Mouse (Mus musculus) neural tube, embryonic 15.5 days (tissue): ENCODE results near the gene Cdhr1. TPM values are rescaled to one million over a fixed set of nuclear protein-coding genes. Genes with fewer than 3 reads are reported as not detected.
"Not testable (repeated sequence)": the region's sequence is repeated elsewhere in the genome, so short reads cannot be mapped to it uniquely, and the experiment has no call there.

Source experiments
- ATAC-seq: fragments of 200-750 bp; cut with Nextera tagmentation; 2 replicates; pipeline ENCODE4 v1.8.0; 2017; ENCODE audit warnings: mild to moderate bottlenecking, moderate TSS enrichment, moderate library complexity; ENCODE audit not compliant: low FRiP score
- H3K27ac ChIP-seq: fragments of 300-500 bp; sonication (generic); replicated peaks from 2 replicates; pipeline ENCODE4 v1.5.1; 2015; ENCODE audit warnings: mild to moderate bottlenecking, inconsistent platforms
- H3K27me3 ChIP-seq: fragments of 300-500 bp; sonication (generic); replicated peaks from 2 replicates; pipeline ENCODE4 v1.6.1; 2015; ENCODE audit warnings: inconsistent platforms
- H3K36me3 ChIP-seq: fragments of 300-500 bp; sonication (generic); 2 replicates; pipeline ENCODE4 v1.6.1; 2015; ENCODE audit warnings: inconsistent platforms
- H3K4me1 ChIP-seq: fragments of 300-500 bp; sonication (generic); 2 replicates; pipeline ENCODE4 v1.6.1; 2015; ENCODE audit warnings: inconsistent platforms
- H3K4me2 ChIP-seq: fragments of 300-500 bp; sonication (generic); 2 replicates; pipeline ENCODE4 v1.6.1; 2015; ENCODE audit warnings: inconsistent platforms, mild to moderate bottlenecking, moderate library complexity
- H3K4me3 ChIP-seq: fragments of 300-500 bp; sonication (generic); replicated peaks from 2 replicates; pipeline ENCODE4 v1.5.1; 2015; ENCODE audit warnings: mild to moderate bottlenecking, inconsistent platforms
- H3K9ac ChIP-seq: fragments of 300-500 bp; sonication (generic); replicated peaks from 2 replicates; pipeline ENCODE4 v1.6.1; 2015; ENCODE audit warnings: mild to moderate bottlenecking, inconsistent platforms
- H3K9me3 ChIP-seq: fragments of 300-500 bp; sonication (generic); replicated peaks from 2 replicates; pipeline ENCODE4 v1.6.1; 2016; ENCODE audit warnings: inconsistent platforms
- WGBS: fragments of 180-500 bp; shearing (Covaris S2); methylation state at CpG from one replicate; pipeline ENCODE4 v1.1.7; 2015; ENCODE audit warnings: mixed read lengths; 5-methylcytosine and 5-hydroxymethylcytosine counted together
- polyA plus RNA-seq: library from polyadenylated mRNA; unstranded; fragments of >200 nt; fragmentation: Nextera tagmentation; extraction: Ambion mirVana; gene quantifications from 2 replicates; pipeline ENCODE4 v1.2.1, GENCODE M21; 2015

Cdhr1 gene
- 2.8 and 3.1 TPM in 2 replicates for polyA plus RNA-seq

DNA sequence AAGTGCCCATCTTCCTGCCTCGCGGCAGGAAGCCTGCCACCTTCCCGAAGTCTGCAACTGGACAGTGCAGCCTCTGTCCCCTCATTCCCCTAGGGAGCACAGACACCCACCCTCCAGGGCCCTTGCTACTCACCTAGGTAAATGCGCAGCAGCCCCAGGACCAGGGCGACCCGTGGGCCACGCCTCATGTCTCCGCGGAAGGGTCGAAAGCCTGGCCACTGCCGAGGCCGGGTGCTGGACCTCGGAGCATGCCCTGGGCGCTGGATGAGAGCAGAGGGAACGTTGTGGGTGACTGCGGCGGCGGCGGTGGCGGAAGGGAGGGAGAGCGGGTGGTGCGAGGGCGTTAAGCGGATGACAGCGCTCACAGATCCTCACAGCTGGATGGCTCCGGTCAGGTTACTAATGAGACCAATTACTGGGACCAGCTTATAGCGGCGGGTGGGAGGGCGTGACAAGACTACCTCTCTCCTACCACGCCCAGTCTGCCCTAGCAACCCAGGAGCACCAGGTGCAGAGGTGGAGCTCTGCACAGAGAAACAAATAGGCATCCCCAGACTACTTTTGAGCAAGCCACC is at the start of gene Cdhr1:
Gene Cdhr1, minus strand, starts transcription at position 392 of the 575 bp plus-strand sequence.
- H3K4me2 ChIP-seq: peak within 1 kb of the TSS; percentile 92
- WGBS: 1% methylated on average over 29 of the region's 30 CpGs
- H3K27ac ChIP-seq: no peak within 1 kb of the TSS
- H3K4me1 ChIP-seq: peaks cover 11% of the 10 kb centered on the region
- peaks cover 10% of the 10 kb centered on the region for H3K27me3 ChIP-seq
- peak; percentile 67 for ATAC-seq
- H3K9ac ChIP-seq: peak within 1 kb of the TSS; percentile 60
- H3K4me3 ChIP-seq: peak within 1 kb of the TSS; percentile 50
- H3K9me3 ChIP-seq: no peaks in the 10 kb centered on the region
- H3K36me3 ChIP-seq: no peaks in the 10 kb centered on the region

DNA sequence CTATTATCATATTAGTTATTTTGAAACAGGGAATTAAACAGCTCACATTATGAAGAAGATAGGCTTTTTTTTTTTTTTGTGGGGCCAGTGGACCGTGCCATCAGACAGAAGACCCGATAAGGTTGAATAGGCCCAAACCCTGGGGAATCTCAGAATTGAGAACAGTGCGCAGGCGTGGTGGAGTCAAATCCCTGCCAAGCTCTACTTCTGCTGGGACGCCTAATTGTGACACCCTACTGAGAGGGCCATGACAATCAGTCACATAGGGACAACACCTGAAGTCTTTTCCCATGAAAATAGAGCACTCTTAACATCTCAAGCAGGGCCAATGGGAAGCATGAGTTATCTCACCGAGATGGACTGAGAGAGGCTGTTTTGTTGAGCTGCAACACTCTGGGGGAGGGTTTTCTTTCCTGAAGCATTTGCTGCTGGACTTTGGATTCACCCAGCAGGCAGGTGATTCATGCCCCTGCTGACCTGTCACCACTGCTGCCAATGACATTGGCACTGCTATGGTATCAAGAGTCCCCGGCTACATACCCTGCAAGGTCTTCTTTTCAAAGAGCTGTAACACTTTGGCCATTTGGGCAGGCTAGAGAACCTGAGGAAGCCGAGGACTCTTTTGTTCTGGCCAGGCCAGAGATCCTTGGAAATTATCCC is 41.0 kb upstream of the Cdhr1 start:
- Histone ChIP-seq H3K4me3 (no peak overlapping the region), H3K36me3 (no peaks in the 10 kb centered on the region), H3K4me1 (peaks cover 3% of the 10 kb centered on the region), H3K27me3 (no peaks in the 10 kb centered on the region), H3K9me3 (no peaks in the 10 kb centered on the region), H3K27ac (no peak overlapping the region), H3K4me2 (no peak overlapping the region), H3K9ac (no peak overlapping the region)
- ATAC-seq: no peak
- WGBS: 54% methylated on average over 8 of the region's 8 CpGs

DNA sequence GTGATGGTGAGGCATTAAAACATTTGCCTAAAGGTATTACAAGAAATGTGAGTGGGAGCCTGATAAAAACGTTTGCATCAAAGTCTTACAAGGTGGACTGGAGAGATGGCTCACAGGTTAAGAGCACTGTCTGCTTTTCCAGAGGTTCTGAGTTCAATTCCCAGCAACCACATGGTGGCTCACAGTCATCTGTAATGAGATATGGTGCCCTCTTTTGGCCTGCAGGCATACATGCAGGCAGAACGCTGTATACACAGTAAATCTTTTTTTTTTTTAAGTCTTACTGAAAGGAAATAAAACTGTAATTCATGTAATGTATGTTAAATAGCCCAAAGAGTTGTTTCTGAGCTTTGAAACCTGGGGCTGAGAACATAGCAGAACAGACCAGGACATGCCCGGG is 39.4 kb upstream of the Cdhr1 start:
- WGBS: 88% methylated on average over 3 of the region's 3 CpGs
- not testable (repeated sequence) for H3K4me2 ChIP-seq, H3K9ac ChIP-seq, H3K27ac ChIP-seq, H3K27me3 ChIP-seq, H3K9me3 ChIP-seq, H3K36me3 ChIP-seq, H3K4me3 ChIP-seq, ATAC-seq
- H3K4me1 ChIP-seq: peaks cover 13% of the 10 kb centered on the region

DNA sequence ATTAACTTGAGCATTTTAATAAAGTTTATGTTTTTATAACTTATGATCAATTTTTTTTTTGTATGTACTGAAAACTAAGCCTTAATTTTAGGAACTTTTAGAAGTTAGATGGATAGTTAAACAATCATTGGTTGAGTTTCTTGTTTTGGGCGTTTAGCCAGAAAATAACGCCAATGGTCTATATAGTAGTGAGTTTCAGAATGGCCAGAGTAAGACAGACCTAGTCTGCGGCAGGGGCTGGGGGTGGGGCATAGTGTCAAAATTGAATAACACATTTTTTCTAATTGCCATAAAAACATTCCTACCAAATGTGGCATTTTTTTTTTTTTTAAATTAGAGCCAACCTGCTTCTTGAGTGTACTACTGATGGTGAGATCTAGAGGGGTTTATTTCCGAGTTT is 38.0 kb upstream of the Cdhr1 start:
- H3K4me2 ChIP-seq: no peak overlapping the region
- H3K36me3 ChIP-seq: peaks cover 12% of the 10 kb centered on the region
- no peak for ATAC-seq
- peaks cover 13% of the 10 kb centered on the region for H3K4me1 ChIP-seq
- no peak overlapping the region for H3K4me3 ChIP-seq
- H3K9me3 ChIP-seq: no peaks in the 10 kb centered on the region
- no peak overlapping the region for H3K9ac ChIP-seq
- no peaks in the 10 kb centered on the region for H3K27me3 ChIP-seq
- no peak overlapping the region for H3K27ac ChIP-seq
- 84% methylated on average over 4 of the region's 4 CpGs for WGBS

DNA sequence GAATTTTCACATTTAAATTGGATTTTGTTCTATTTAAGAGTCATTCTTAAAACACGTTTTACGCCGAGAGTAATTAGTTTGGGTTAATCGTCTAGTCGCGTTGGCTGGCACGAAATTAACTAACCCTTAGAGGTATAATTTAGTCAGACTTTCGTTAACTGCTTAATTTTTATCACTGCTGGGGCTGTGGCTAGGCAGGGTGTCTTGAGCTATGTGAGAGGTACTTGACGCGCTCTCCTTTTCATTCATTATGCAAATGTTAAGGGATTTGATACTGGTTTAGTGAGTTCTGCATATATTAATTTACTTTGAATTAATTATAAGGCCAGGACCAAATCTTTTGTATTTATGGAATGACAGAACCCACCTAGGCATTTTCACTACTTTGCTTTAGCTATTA is 37.5 kb upstream of the Cdhr1 start:
- peak overlapping the region; percentile 76 for H3K27ac ChIP-seq
- no peaks in the 10 kb centered on the region for H3K9me3 ChIP-seq
- no peaks in the 10 kb centered on the region for H3K27me3 ChIP-seq
- peak overlapping the region; percentile 54 for H3K9ac ChIP-seq
- peak; percentile 49 for ATAC-seq
- H3K36me3 ChIP-seq: peaks cover 16% of the 10 kb centered on the region
- H3K4me2 ChIP-seq: peak overlapping the region; percentile 67
- H3K4me3 ChIP-seq: peak overlapping the region; percentile 89
- WGBS: 1% methylated on average over 10 of the region's 10 CpGs
- peaks cover 13% of the 10 kb centered on the region for H3K4me1 ChIP-seq

DNA sequence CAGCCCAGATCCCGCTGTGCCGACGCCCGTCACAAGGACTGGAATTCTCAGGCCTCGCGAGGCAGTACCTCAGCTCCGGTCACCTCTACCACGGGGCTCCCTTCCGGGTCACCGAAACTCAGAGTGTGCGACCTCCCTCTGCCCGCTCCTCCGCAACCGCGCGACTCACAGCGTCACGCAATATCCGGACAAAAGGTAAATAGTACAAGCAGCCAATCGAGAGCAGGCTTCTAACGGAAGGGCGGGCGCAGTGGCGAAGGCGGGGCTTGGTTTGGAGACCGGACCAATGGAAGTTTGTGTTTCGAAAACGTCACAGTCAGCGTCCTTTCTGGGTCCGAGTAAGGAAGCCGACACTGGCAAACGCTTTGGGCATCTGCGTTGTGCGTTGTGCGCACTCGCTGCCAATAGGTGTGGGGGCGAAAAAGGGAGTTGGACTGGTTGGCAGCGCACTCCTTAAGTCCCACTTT is 37.0 kb upstream of the Cdhr1 start, which contains the start of gene Ghitm:
Gene Ghitm, minus strand, starts transcription at position 146 of the 467 bp plus-strand sequence.
- peak within 1 kb of the TSS; percentile 68 for H3K4me2 ChIP-seq
- peak; percentile 100 for ATAC-seq
- no peaks in the 10 kb centered on the region for H3K9me3 ChIP-seq
- H3K27ac ChIP-seq: peak within 1 kb of the TSS; percentile 87
- H3K27me3 ChIP-seq: no peaks in the 10 kb centered on the region
- peak within 1 kb of the TSS; percentile 82 for H3K9ac ChIP-seq
- peak within 1 kb of the TSS; percentile 89 for H3K4me3 ChIP-seq
- under 1% methylated on average over 38 of the region's 38 CpGs for WGBS
- H3K4me1 ChIP-seq: peaks cover 13% of the 10 kb centered on the region
- H3K36me3 ChIP-seq: peaks cover 21% of the 10 kb centered on the region

DNA sequence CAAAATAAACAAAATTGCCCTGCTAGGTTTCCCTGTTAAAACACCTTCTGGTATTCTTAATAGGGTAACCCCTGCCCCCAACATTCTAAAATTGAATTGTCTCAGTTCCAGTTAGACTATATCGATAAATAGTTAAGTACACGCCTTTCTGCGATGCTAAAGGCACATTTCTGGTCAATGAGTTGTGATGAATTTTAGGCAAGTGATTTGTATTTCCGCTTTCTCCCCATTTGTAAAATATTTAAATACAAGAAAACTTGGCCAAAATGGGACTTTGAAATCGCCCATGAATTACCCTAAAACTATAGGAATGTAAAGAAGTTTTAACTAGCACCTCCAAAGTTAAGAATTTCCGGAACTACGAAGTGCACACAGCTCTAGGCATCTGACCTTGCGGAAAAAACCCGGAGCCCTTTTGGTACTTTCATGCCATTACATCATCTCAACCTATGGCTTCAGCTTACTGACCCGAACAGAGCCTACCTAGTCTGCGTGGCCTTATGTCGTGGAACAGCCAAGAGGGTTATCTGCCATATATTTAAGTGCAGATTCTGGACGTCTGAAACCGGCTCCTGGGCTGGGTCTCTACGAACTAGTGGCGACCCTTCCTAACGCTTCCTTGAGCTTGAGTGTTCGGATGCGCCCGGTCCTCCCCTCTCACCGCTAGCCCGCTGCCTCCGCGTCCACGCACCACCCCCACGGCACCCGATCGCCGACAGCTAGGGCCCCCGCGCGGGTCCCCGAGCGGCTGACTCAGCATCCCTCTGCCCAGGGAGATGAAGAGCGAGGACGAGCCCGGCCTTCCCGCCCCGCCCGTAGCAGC is 36.4 kb upstream of the Cdhr1 start:
- H3K27me3 ChIP-seq: no peaks in the 10 kb centered on the region
- H3K9me3 ChIP-seq: no peaks in the 10 kb centered on the region
- H3K27ac ChIP-seq: peak overlapping the region; percentile 87
- peak overlapping the region; percentile 82 for H3K9ac ChIP-seq
- H3K4me1 ChIP-seq: peaks cover 13% of the 10 kb centered on the region
- peaks cover 22% of the 10 kb centered on the region for H3K36me3 ChIP-seq
- H3K4me3 ChIP-seq: peak overlapping the region; percentile 89
- H3K4me2 ChIP-seq: peak overlapping the region; percentile 68
- 2% methylated on average over 40 of the region's 40 CpGs for WGBS
- peak; percentile 32; the same call in 1 of the 2 replicates for ATAC-seq

DNA sequence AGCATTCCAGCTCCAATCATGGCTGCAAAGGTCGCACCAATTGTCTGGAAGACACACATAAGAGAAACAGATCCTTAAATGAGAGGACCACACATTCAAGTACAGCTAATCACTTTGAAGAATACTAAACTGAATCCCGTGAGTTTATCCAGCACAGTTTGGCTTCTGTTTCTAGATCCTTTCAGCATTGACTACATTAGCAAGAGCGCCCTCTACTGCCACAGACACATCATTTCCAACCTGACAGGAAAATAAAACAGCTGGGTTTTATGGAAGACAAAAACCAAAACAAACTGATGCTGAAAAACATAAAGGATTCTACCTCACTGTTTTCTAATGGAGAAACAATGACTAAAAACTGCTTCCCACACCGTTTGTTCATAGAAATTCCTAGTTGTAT is 29.5 kb upstream of the Cdhr1 start:
- Histone ChIP-seq H3K4me3 (no peak overlapping the region), H3K9me3 (no peaks in the 10 kb centered on the region), H3K36me3 (peaks cover 74% of the 10 kb centered on the region), H3K4me2 (no peak overlapping the region), H3K9ac (no peak overlapping the region), H3K27ac (no peak overlapping the region), H3K27me3 (no peaks in the 10 kb centered on the region), H3K4me1 (no peaks in the 10 kb centered on the region)
- WGBS: 51% methylated on average over 4 of the region's 4 CpGs
- ATAC-seq: no peak

DNA sequence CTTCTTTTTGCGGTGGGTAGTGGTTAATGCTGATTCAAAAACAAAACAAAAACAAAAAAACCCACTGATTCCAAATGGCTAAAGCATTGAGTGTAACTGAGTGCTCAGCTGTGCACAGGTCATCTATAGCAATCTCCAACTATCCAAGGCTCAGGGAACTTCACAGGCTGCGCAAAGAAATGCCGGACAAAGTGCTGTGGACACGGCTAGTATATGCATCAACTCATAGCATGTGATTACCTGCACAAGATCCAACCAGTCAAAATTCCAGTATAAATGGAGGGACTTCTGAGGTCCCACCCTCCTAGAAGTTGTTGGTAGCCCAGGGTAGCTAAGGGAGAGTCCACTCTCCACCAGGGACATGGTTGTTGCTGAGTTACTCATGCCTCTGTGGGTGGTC is 21.1 kb upstream of the Cdhr1 start:
- H3K27ac ChIP-seq: no peak overlapping the region
- no peak overlapping the region for H3K9ac ChIP-seq
- H3K36me3 ChIP-seq: peaks cover 36% of the 10 kb centered on the region
- H3K4me1 ChIP-seq: no peaks in the 10 kb centered on the region
- no peaks in the 10 kb centered on the region for H3K27me3 ChIP-seq
- H3K4me3 ChIP-seq: no peak overlapping the region
- 96% methylated on average over 4 of the region's 4 CpGs for WGBS
- H3K9me3 ChIP-seq: no peaks in the 10 kb centered on the region
- H3K4me2 ChIP-seq: no peak overlapping the region
- no peak for ATAC-seq

DNA sequence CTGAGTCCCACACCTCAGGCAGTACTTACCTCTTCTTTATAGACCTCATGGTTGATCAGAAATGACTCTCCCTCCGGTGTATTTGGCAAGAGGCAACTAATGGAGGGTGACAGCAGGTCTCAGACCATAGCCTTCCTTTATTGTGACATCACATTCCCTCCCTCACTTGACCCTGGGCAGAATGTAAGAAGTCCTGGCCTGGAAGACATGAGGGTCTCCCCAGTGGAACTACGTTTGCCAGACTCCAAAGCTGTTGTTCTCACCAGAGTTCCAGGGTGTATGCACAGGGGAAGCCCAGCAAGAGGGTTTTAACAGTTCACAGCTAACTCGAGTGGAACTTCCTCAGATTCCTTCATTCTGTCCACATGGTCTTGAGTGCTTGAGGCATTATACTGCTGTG is 15.8 kb upstream of the Cdhr1 start, which contains the start of gene 2610528A11Rik:
Gene 2610528A11Rik, minus strand, starts transcription at position 101 of the 400 bp plus-strand sequence.
- H3K27ac ChIP-seq: no peak within 1 kb of the TSS
- no peaks in the 10 kb centered on the region for H3K4me1 ChIP-seq
- WGBS: 70% methylated on average over 3 of the region's 3 CpGs
- no peak for ATAC-seq
- no peaks in the 10 kb centered on the region for H3K27me3 ChIP-seq
- H3K36me3 ChIP-seq: peaks cover 8% of the 10 kb centered on the region; the same call in 1 of the 2 replicates
- no peak within 1 kb of the TSS for H3K4me3 ChIP-seq
- H3K4me2 ChIP-seq: no peak within 1 kb of the TSS
- no peak within 1 kb of the TSS for H3K9ac ChIP-seq
- no peaks in the 10 kb centered on the region for H3K9me3 ChIP-seq

DNA sequence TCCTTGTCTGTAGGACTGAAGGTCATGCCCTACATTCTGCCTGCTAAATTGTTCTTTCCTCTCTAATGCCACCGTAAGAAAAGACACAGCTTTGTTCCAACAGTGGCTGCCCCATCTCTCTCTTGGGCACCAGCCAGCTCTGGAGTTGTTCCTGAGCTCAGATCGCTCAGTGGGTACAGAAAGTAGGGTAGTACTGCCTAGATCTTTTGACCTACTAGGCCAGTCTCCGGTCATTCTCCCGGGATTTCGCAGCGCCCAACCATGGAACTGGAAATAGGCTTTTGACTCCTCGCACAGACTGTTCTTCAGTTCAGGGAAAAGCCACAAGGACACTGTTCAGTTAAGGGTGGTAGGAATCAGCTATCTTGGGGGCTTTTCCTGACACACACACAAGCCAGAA is 14.8 kb upstream of the Cdhr1 start:
- ATAC-seq: no peak
- H3K9ac ChIP-seq: no peak overlapping the region
- WGBS: 92% methylated on average over 7 of the region's 7 CpGs
- 0 out of 2 replicates have a peak, but pooled peaks cover 4% of the 10 kb centered on the region for H3K36me3 ChIP-seq
- H3K27me3 ChIP-seq: no peaks in the 10 kb centered on the region
- no peak overlapping the region for H3K4me3 ChIP-seq
- H3K9me3 ChIP-seq: no peaks in the 10 kb centered on the region
- no peak overlapping the region for H3K27ac ChIP-seq
- no peaks in the 10 kb centered on the region for H3K4me1 ChIP-seq
- no peak overlapping the region for H3K4me2 ChIP-seq
